Mouse (Mus musculus) lung, embryonic 16.5 days (tissue): Measurements from ENCODE around the gene Txndc9. TPM values are rescaled to one million over a fixed set of nuclear protein-coding genes. Genes with fewer than 3 reads are reported as not detected.
"Not testable (repeated sequence)": the region's sequence is repeated elsewhere in the genome, so short reads cannot be mapped to it uniquely, and the experiment has no call there.

Source experiments
- ATAC-seq: fragments of 200-750 bp; cut with Nextera tagmentation; 2 replicates; pipeline ENCODE4 v1.8.0; 2017; ENCODE audit warnings: low read depth, mild to moderate bottlenecking, moderate library complexity
- H3K27ac ChIP-seq: fragments of 300-500 bp; sonication (generic); 2 replicates; pipeline ENCODE4 v1.5.1; 2014; ENCODE audit warnings: mild to moderate bottlenecking, control low read depth, low read length
- H3K27me3 ChIP-seq: fragments of 300-500 bp; sonication (generic); 2 replicates; pipeline ENCODE4 v1.6.1; 2014; ENCODE audit warnings: low read depth, low read length, mixed read lengths; ENCODE audit not compliant: control insufficient read depth, insufficient read depth
- H3K36me3 ChIP-seq: fragments of 300-500 bp; sonication (generic); 2 replicates; pipeline ENCODE4 v1.6.1; 2014; ENCODE audit warnings: low read length; ENCODE audit not compliant: control insufficient read depth, insufficient read depth
- H3K4me1 ChIP-seq: fragments of 300-500 bp; sonication (generic); replicated peaks from 2 replicates; pipeline ENCODE4 v1.6.1; 2014; ENCODE audit warnings: low read length, mixed read lengths; ENCODE audit not compliant: control insufficient read depth, insufficient read depth
- H3K4me2 ChIP-seq: fragments of 300-500 bp; sonication (generic); 2 replicates; pipeline ENCODE4 v1.6.1; 2014; ENCODE audit warnings: low read depth, low read length, control low read depth
- H3K4me3 ChIP-seq: fragments of 300-500 bp; sonication (generic); 2 replicates; pipeline ENCODE4 v1.5.1; 2014; ENCODE audit warnings: mild to moderate bottlenecking, low read length, control low read depth
- H3K9ac ChIP-seq: fragments of 300-500 bp; sonication (generic); 2 replicates; pipeline ENCODE4 v1.6.1; 2014; ENCODE audit warnings: low read length, control low read depth
- H3K9me3 ChIP-seq: fragments of 300-500 bp; sonication (generic); 2 replicates; pipeline ENCODE4 v1.6.1; 2016; ENCODE audit warnings: low read length; ENCODE audit not compliant: control insufficient read depth
- WGBS: fragments of 180-500 bp; shearing (Covaris S2); extraction: QIAGEN DNeasy Blood & Tissue Kit; methylation state at CpG from one replicate; pipeline ENCODE4 v1.1.7; 2014; 5-methylcytosine and 5-hydroxymethylcytosine counted together
- polyA plus RNA-seq: library from polyadenylated mRNA; unstranded; fragments of >200 nt; fragmentation: Nextera tagmentation; extraction: Ambion mirVana; gene quantifications from 2 replicates; pipeline ENCODE4 v1.2.1, GENCODE M21; 2015

Txndc9 gene
- polyA plus RNA-seq, 1 experiment from 2014 or later: 142 TPM

- Histone ChIP-seq H3K4me3 (no peak overlapping the region), H3K9ac (no peak overlapping the region), H3K27ac (no peak overlapping the region), H3K9me3 (no peaks in the 10 kb centered on the region), H3K4me2 (no peak overlapping the region), H3K27me3 (no peaks in the 10 kb centered on the region), H3K4me1 (no peaks in the 10 kb centered on the region), H3K36me3 (peaks cover 54% of the 10 kb centered on the region)
- no peak for ATAC-seq
- WGBS: 76% methylated on average over 5 of the region's 5 CpGs
Observed at GRCm38 (mm10) chr1:37987856-37988255, 9.8 kb downstream of the Txndc9 start.

GRCm38 (mm10) chr1:37985764-37986323, 11.8 kb downstream of the Txndc9 start:
- WGBS: 81% methylated on average over 9 of the region's 9 CpGs

GRCm38 (mm10) chr1:37984326-37984725, 13.4 kb downstream of the Txndc9 start:
- Histone ChIP-seq H3K27ac (no peak overlapping the region), H3K4me1 (no peaks in the 10 kb centered on the region), H3K9ac (no peak overlapping the region), H3K4me2 (no peak overlapping the region), H3K4me3 (no peak overlapping the region), H3K9me3 (no peaks in the 10 kb centered on the region), H3K36me3 (peaks cover 28% of the 10 kb centered on the region), H3K27me3 (no peaks in the 10 kb centered on the region)
- WGBS: 81% methylated on average over 1 of the region's 1 CpGs
- no peak; the same call in 1 of the 2 replicates for ATAC-seq

More at GRCm38 (mm10) chr1:37985764-37986323, 11.8 kb downstream of the Txndc9 start:
- no peak overlapping the region for H3K9ac ChIP-seq
- no peak overlapping the region for H3K4me2 ChIP-seq
- no peak overlapping the region for H3K27ac ChIP-seq
- H3K27me3 ChIP-seq: no peaks in the 10 kb centered on the region
- no peak for ATAC-seq
- H3K36me3 ChIP-seq: peaks cover 38% of the 10 kb centered on the region
- no peak overlapping the region for H3K4me3 ChIP-seq
- no peaks in the 10 kb centered on the region for H3K4me1 ChIP-seq
- H3K9me3 ChIP-seq: no peaks in the 10 kb centered on the region

- Histone ChIP-seq H3K4me1 (no peaks in the 10 kb centered on the region), H3K9ac (no peak overlapping the region), H3K36me3 (no peaks in the 10 kb centered on the region), H3K27me3 (no peaks in the 10 kb centered on the region), H3K4me3 (no peak overlapping the region), H3K9me3 (no peaks in the 10 kb centered on the region), H3K27ac (no peak overlapping the region), H3K4me2 (no peak overlapping the region)
- no peak for ATAC-seq
- WGBS: 75% methylated on average over 7 of the region's 7 CpGs
Observed at GRCm38 (mm10) chr1:37977303-37977702, 20.4 kb downstream of the Txndc9 start.

GRCm38 (mm10) chr1:37976666-37977065, 21.0 kb downstream of the Txndc9 start:
- not testable (repeated sequence) for H3K4me3 ChIP-seq, H3K9ac ChIP-seq, H3K27me3 ChIP-seq, ATAC-seq, H3K4me1 ChIP-seq, H3K27ac ChIP-seq, H3K4me2 ChIP-seq, H3K9me3 ChIP-seq, H3K36me3 ChIP-seq
- WGBS: 55% methylated on average over 9 of the region's 9 CpGs

- WGBS: 30% methylated on average over 4 of the region's 4 CpGs
- ATAC-seq: peak; percentile 72; the same call in 1 of the 2 replicates
Observed at GRCm38 (mm10) chr1:37971520-37971919, 26.2 kb downstream of the Txndc9 start.

GRCm38 (mm10) chr1:37968746-37969145, 28.9 kb downstream of the Txndc9 start:
- no peak for ATAC-seq
- Histone ChIP-seq H3K4me3 (no peak overlapping the region), H3K4me1 (no peaks in the 10 kb centered on the region), H3K27ac (no peak overlapping the region), H3K27me3 (no peaks in the 10 kb centered on the region), H3K9ac (no peak overlapping the region), H3K9me3 (no peaks in the 10 kb centered on the region), H3K4me2 (no peak overlapping the region), H3K36me3 (no peaks in the 10 kb centered on the region)
- 86% methylated on average over 6 of the region's 6 CpGs for WGBS

More at GRCm38 (mm10) chr1:37971520-37971919, 26.2 kb downstream of the Txndc9 start:
- H3K4me2 ChIP-seq: no peak overlapping the region
- H3K9me3 ChIP-seq: no peaks in the 10 kb centered on the region
- H3K4me3 ChIP-seq: no peak overlapping the region
- H3K27ac ChIP-seq: no peak overlapping the region
- H3K36me3 ChIP-seq: no peaks in the 10 kb centered on the region
- no peak overlapping the region for H3K9ac ChIP-seq
- no peaks in the 10 kb centered on the region for H3K27me3 ChIP-seq
- H3K4me1 ChIP-seq: no peaks in the 10 kb centered on the region

GRCm38 (mm10) chr1:37965571-37965970, 32.1 kb downstream of the Txndc9 start:
- H3K9ac ChIP-seq: no peak overlapping the region
- no peak for ATAC-seq
- WGBS: 58% methylated on average over 10 of the region's 10 CpGs
- H3K36me3 ChIP-seq: no peaks in the 10 kb centered on the region
- H3K27me3 ChIP-seq: no peaks in the 10 kb centered on the region
- H3K4me3 ChIP-seq: no peak overlapping the region
- no peaks in the 10 kb centered on the region for H3K9me3 ChIP-seq
- H3K4me2 ChIP-seq: no peak overlapping the region
- no peak overlapping the region for H3K27ac ChIP-seq
- H3K4me1 ChIP-seq: no peaks in the 10 kb centered on the region

GRCm38 (mm10) chr1:37959486-37959885, 38.2 kb downstream of the Txndc9 start:
- H3K9ac ChIP-seq: no peak overlapping the region
- no peak for ATAC-seq
- H3K27me3 ChIP-seq: no peaks in the 10 kb centered on the region
- no peak overlapping the region for H3K27ac ChIP-seq
- no peak overlapping the region for H3K4me3 ChIP-seq
- no peak overlapping the region for H3K4me2 ChIP-seq
- peaks cover 13% of the 10 kb centered on the region for H3K4me1 ChIP-seq
- no peaks in the 10 kb centered on the region for H3K9me3 ChIP-seq
- H3K36me3 ChIP-seq: no peaks in the 10 kb centered on the region
- 57% methylated on average over 5 of the region's 5 CpGs for WGBS

GRCm38 (mm10) chr1:37958516-37958915, 39.2 kb downstream of the Txndc9 start:
- H3K4me3 ChIP-seq: no peak overlapping the region
- no peak overlapping the region for H3K9ac ChIP-seq
- no peak overlapping the region for H3K4me2 ChIP-seq
- H3K27ac ChIP-seq: no peak overlapping the region
- 62% methylated on average over 2 of the region's 2 CpGs for WGBS
- no peaks in the 10 kb centered on the region for H3K27me3 ChIP-seq
- H3K36me3 ChIP-seq: no peaks in the 10 kb centered on the region
- H3K9me3 ChIP-seq: no peaks in the 10 kb centered on the region
- H3K4me1 ChIP-seq: peaks cover 13% of the 10 kb centered on the region
- no peak for ATAC-seq
